Mouse (Mus musculus) E14TG2a.4 (cell line): Measurements from ENCODE around the gene Depp1.

Experiments used
- H3K27me3 ChIP-seq: 2 replicates; pipeline ENCODE4 v1.6.1; 2014; ENCODE audit warnings: low read length, control low read depth; ENCODE audit not compliant: insufficient read depth
- H3K36me3 ChIP-seq: 2 replicates; pipeline ENCODE4 v1.6.1; 2014; ENCODE audit warnings: low read length, control low read depth; ENCODE audit not compliant: insufficient read depth
- H3K4me1 ChIP-seq: replicated peaks from 2 replicates; pipeline ENCODE4 v1.6.1; 2014; ENCODE audit warnings: low read depth, low read length, control low read depth
- H3K4me3 ChIP-seq: replicated peaks from 2 replicates; pipeline ENCODE4 v1.5.1; 2014; ENCODE audit warnings: mild to moderate bottlenecking, low read length
- H3K9me3 ChIP-seq: 2 replicates; pipeline ENCODE4 v1.6.1; 2014; ENCODE audit warnings: low read length, control low read depth
- CTCF ChIP-seq: conservative IDR thresholded peaks from 2 replicates; pipeline ENCODE4 v1.5.1; 2014; ENCODE audit warnings: low read length
- NANOG ChIP-seq: IDR thresholded peaks from 2 replicates; pipeline ENCODE4 v1.6.1; 2014; ENCODE audit warnings: borderline replicate concordance, low read length, mixed read lengths
- POU5F1 ChIP-seq: IDR thresholded peaks from 2 replicates; pipeline ENCODE4 v1.6.1; 2014; ENCODE audit warnings: low read length, borderline replicate concordance

Gene Depp1

DNA sequence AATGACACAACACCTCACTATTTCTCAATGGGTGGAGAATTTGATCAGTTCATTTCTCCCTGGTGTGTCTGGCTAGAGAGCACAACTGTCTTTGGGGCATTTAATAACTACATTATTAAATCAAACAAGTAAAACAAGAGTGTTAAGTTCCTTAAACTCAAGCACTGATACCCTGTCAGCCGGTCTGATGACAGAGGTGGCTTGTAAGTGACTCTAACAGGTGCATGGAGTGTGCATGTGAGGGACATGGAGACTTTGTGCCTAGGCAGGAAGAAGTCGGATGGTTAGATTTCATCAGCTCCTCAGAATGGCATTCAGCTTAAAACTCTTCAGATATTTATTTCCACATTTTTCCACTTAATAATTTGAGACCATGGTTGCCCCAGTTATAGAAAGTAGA is 13.0 kb downstream of the Depp1 start:
- Histone ChIP-seq H3K27me3 (no peaks in the 10 kb centered on the region), H3K4me3 (no peak overlapping the region), H3K36me3 (no peaks in the 10 kb centered on the region), H3K4me1 (no peaks in the 10 kb centered on the region), H3K9me3 (no peaks in the 10 kb centered on the region)
- TF ChIP-seq NANOG (no peak), CTCF (no peak), POU5F1 (no peak)

DNA sequence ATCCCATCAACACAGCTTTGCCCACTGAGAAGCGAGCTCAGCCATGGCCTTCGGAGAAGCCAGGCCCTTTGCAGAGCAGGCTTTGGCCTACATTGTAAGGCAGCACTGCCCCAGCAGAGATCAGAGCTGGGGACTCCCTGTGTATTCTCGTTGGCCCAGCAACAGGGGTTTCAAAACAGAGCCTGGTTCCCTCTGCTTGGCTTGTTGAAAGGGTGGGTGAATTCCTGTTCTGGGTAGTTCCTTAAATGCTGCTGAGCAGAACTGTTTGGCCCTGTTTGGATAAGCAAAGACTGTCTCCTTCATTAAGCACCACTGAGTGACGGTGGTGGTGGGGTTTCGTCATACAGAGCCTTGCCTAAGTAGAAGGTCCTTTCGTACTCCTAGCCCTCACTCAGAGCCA is 13.6 kb downstream of the Depp1 start:
- TF ChIP-seq CTCF (no peak), NANOG (no peak), POU5F1 (no peak)
- no peaks in the 10 kb centered on the region for H3K9me3 ChIP-seq
- H3K4me1 ChIP-seq: peaks cover 4% of the 10 kb centered on the region
- H3K27me3 ChIP-seq: 0 out of 2 replicates have a peak, but pooled peaks cover 2% of the 10 kb centered on the region
- no peaks in the 10 kb centered on the region for H3K36me3 ChIP-seq
- H3K4me3 ChIP-seq: no peak overlapping the region

DNA sequence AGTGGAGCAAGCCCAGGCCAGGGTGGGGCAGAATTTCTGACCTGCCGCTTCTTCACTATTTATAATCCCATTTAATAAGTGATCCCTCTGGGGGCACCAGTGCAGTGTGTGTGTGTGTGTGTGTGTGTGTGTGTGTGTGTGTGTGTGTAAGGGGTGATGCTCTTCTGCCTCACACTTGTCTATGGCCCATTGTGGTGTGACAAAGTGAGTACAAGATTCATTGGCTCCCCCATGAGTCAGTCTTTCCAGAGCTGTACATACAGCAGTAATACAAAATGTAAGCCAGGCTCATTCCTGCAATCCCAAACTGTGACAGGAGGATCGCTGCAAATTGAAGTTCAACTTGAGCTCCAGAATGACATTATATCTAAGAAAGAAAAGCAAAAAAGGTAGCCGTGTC is 14.4 kb downstream of the Depp1 start:
- Histone ChIP-seq H3K4me3 (no peak overlapping the region), H3K4me1 (peaks cover 12% of the 10 kb centered on the region), H3K9me3 (no peaks in the 10 kb centered on the region), H3K27me3 (peaks cover 4% of the 10 kb centered on the region), H3K36me3 (no peaks in the 10 kb centered on the region)
- TF ChIP-seq NANOG: no peak
- TF ChIP-seq POU5F1: no peak
- no peak for TF ChIP-seq CTCF

DNA sequence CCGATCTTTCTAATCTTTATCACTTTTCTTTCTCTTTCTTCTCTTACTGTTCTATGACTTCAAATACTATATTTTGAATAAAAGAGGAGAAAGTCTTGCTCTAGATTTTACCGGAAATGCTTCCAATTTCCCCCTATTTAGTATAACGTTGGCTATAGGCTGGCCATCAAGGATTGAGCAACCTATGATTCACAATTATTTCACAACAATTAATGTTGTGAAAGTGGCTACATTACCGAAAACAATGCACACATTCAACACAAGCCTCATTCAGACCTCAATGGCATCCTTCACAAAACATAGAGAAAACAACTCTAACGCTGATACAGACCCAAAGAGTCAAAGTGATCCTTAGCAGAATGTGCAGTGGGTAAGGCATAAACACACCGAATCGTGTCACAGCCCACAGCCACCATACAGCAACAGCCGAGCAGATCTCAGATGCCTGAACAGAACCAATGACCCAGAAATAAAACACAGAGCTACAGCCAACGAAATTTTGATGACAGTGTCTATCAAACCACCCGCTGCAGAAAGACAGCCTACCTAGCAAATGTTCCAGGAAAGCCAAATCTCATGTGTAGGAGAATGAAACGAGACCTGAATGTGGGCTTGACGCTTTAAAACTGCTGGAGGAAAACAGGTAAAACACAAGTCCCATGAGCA is 15.8 kb downstream of the Depp1 start:
- Histone ChIP-seq H3K4me3 (no peak overlapping the region), H3K36me3 (no peaks in the 10 kb centered on the region), H3K4me1 (peaks cover 26% of the 10 kb centered on the region), H3K9me3 (no peaks in the 10 kb centered on the region), H3K27me3 (peaks cover 15% of the 10 kb centered on the region)
- TF ChIP-seq POU5F1 (no peak), NANOG (no peak), CTCF (no peak)

DNA sequence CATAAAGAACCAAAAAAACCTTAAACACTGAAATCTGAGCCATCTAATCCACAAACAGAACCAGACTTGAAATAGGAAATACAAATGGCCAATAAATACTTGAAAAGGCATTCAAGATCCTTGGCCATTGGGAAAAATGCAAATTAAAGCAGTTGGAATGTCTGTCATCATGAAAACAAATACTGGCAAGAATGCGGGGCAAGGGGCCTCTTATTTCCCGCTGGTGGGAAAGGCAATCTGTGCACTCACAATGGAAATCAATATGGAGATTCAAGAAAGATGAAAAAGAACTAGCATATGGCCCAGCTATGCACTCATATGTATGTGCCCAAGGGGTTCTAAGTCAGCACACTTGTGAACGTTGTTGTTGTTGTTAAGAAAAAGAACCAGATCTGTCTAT is 16.5 kb downstream of the Depp1 start:
- H3K27me3 ChIP-seq: peaks cover 21% of the 10 kb centered on the region
- H3K9me3 ChIP-seq: no peaks in the 10 kb centered on the region
- no peaks in the 10 kb centered on the region for H3K36me3 ChIP-seq
- peaks cover 32% of the 10 kb centered on the region for H3K4me1 ChIP-seq
- no peak for TF ChIP-seq POU5F1
- no peak for TF ChIP-seq CTCF
- TF ChIP-seq NANOG: no peak
- no peak overlapping the region for H3K4me3 ChIP-seq

DNA sequence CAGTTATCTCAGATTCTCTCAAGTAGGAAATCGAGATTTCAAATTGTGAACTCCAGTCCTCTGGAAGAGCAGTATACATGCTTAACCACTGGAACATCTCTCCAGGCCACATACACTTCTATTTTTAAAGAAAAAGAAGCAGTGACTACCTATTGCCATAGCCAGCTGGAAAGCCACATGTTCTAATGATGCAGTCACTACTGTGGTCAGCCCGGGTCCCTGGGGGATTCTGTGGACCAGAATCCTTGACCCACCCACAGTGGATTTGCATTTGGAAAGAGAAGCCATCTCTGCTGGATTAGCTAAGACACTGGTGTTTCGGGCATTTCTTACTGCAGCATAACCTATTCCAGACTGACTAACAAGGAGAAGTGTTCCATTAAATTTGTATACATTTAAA is 17.0 kb downstream of the Depp1 start:
- Histone ChIP-seq H3K4me1 (peaks cover 32% of the 10 kb centered on the region), H3K4me3 (no peak overlapping the region)
- no peak for TF ChIP-seq NANOG
- TF ChIP-seq POU5F1: no peak
- no peak for TF ChIP-seq CTCF

DNA sequence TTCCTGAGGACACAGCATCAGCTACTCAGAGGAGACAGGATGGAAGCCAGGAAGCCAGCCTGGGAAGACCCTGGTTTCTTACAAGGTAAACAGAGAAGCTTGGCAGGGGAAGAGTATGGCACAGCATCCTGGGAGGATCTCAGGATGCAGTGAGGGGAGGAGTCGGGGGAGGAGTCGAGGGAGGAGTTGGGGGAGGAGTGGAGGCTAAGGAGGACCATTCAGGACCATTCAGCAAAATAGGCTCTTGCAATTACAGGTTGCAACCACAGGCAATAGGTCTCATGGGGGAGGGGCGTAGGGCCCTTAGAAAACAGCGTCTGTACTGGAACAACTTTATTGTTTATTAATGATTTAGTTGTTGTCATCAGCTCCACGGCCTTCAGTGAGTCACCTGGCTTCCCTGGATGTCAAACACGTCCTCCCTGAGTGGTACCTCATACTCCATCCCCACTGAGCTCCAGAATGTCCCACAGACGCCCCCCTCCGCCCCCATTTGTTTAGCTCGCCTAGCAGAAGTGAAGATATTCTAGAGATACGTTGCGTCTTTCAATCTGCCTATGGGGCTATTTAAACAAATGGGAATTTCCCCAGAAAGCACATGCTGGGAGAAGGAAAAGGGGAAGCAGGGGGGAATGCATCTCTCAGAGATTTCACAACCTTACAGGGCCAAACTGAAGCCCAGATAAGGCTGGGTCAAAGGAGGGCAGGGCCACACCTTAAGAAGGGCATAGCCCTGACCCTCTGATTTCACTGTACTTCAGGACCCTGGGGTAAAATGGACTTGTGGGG is 18.5 kb downstream of the Depp1 start:
- H3K36me3 ChIP-seq: no peaks in the 10 kb centered on the region
- peaks cover 40% of the 10 kb centered on the region for H3K4me1 ChIP-seq
- H3K4me3 ChIP-seq: no peak overlapping the region
- peaks cover 40% of the 10 kb centered on the region for H3K27me3 ChIP-seq
- no peaks in the 10 kb centered on the region for H3K9me3 ChIP-seq
- TF ChIP-seq POU5F1 (no peak), NANOG (no peak), CTCF (no peak)

More for the DNA sequence above, 17.0 kb downstream of the Depp1 start:
- no peaks in the 10 kb centered on the region for H3K36me3 ChIP-seq
- H3K9me3 ChIP-seq: no peaks in the 10 kb centered on the region
- peaks cover 26% of the 10 kb centered on the region for H3K27me3 ChIP-seq

DNA sequence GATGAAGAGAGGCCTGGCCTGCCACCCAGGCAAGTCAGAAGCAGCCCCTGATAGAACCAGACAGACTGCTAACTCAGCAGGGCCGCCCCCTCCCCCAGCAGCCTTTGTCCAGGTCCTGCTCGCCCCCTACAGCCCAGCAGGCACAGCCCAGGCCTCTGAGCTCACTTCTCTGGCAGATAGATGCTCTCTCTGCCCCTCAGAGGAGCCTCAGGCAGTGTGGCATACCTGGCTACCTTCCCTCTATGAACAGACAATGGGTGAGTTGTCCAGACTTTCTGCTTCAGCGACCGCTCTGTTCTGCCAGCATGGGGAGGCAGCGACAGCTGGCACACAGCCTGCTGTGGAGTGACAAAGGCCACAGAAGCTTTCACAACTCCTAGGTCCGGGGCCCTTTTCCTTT is 19.7 kb downstream of the Depp1 start:
- Histone ChIP-seq H3K4me1 (peaks cover 52% of the 10 kb centered on the region), H3K9me3 (no peaks in the 10 kb centered on the region), H3K36me3 (no peaks in the 10 kb centered on the region), H3K4me3 (no peak overlapping the region), H3K27me3 (peaks cover 53% of the 10 kb centered on the region)
- no peak for TF ChIP-seq CTCF
- no peak for TF ChIP-seq POU5F1
- TF ChIP-seq NANOG: no peak
